Mouse (Mus musculus) ES-E14 (cell line): Measurements from ENCODE around the gene Hsf5. TPM values are rescaled to one million over a fixed set of nuclear protein-coding genes. Genes with fewer than 3 reads are reported as not detected.

Source experiments
- DNase-seq: peaks from one replicate; pipeline ENCODE4 v3.0.0-alpha.2; 2013; ENCODE audit warnings: low read depth, low spot score
- H3K27ac ChIP-seq: 2 replicates; pipeline ENCODE4 v1.5.1; 2012; ENCODE audit warnings: low read depth, mild to moderate bottlenecking, low read length, moderate library complexity, mixed read lengths; ENCODE audit not compliant: poor library complexity, insufficient read depth, severe bottlenecking
- H3K36me3 ChIP-seq: 2 replicates; pipeline ENCODE4 v1.6.1; 2012; ENCODE audit warnings: mild to moderate bottlenecking, low read length, moderate library complexity, mixed read lengths; ENCODE audit not compliant: control insufficient read depth, poor library complexity, insufficient read depth, severe bottlenecking
- H3K4me1 ChIP-seq, 2 experiments: fragments of 150-350 bp in 1 of 2; sonication (generic) in 1 of 2; 2 replicates each; pipeline ENCODE4 v1.6.1; 2012; ENCODE audit warnings: low read length in 2 of 2, mild to moderate bottlenecking in 1 of 2, mixed read lengths in 1 of 2; ENCODE audit not compliant: control insufficient read depth in 2 of 2, insufficient read depth in 2 of 2, poor library complexity in 1 of 2
- H3K4me3 ChIP-seq, 2 experiments: fragments of 150-350 bp in 1 of 2; sonication (generic) in 1 of 2; 2 replicates each; pipeline ENCODE4 v1.5.1; 2012; ENCODE audit warnings: low read length in 2 of 2, low read depth in 1 of 2, mild to moderate bottlenecking in 1 of 2, mixed read lengths in 1 of 2; ENCODE audit not compliant: insufficient read depth in 1 of 2, poor library complexity in 1 of 2, severe bottlenecking in 1 of 2
- H3K9ac ChIP-seq: 2 replicates; pipeline ENCODE4 v1.6.1; 2012; ENCODE audit warnings: low read depth, mild to moderate bottlenecking, low read length, mixed read lengths; ENCODE audit not compliant: poor library complexity, insufficient read depth, severe bottlenecking
- H3K9me3 ChIP-seq: fragments of 150-350 bp; sonication (generic); 2 replicates; pipeline ENCODE4 v1.6.1; 2012; ENCODE audit warnings: low read depth, mild to moderate bottlenecking, low read length; ENCODE audit not compliant: control insufficient read depth, insufficient read depth
- CHD2 ChIP-seq: IDR thresholded peaks from 2 replicates; pipeline ENCODE4 v1.6.1; 2014; ENCODE audit warnings: mild to moderate bottlenecking, low read depth, low read length, inconsistent platforms
- HCFC1 ChIP-seq: IDR thresholded peaks from 2 replicates; pipeline ENCODE4 v1.6.1; 2012; ENCODE audit warnings: low read length, inconsistent platforms, borderline replicate concordance; ENCODE audit not compliant: insufficient read depth
- MAFK ChIP-seq: IDR thresholded peaks from 2 replicates; pipeline ENCODE4 v1.6.1; 2014; ENCODE audit warnings: mild to moderate bottlenecking, low read depth, low read length, inconsistent platforms; ENCODE audit not compliant: insufficient read depth
- ZC3H11A ChIP-seq: IDR thresholded peaks from 2 replicates; pipeline ENCODE4 v1.6.1; 2012; ENCODE audit warnings: low read depth, mild to moderate bottlenecking, inconsistent platforms, low read length, borderline replicate concordance
- ZNF384 ChIP-seq: IDR thresholded peaks from 2 replicates; pipeline ENCODE4 v1.6.1; 2012; ENCODE audit warnings: low read depth, low read length, inconsistent platforms
- in situ Hi-C, 2 experiments: fragments of 600-800 bp; cut with MboI; formaldehyde crosslinking; loops; one replicate each; pipeline ENCODE4 v1.15.1; 2025; ENCODE audit warnings: low sequenced_read_pairs in 2 of 2, inconsistent platforms in 1 of 2; ENCODE audit not compliant: unreplicated experiment in 2 of 2
- total RNA-seq: library from RNA; depleted of rRNA; stranded (reverse); fragments of 300-350 nt; gene quantifications from 2 replicates; pipeline ENCODE4 v1.2.3, GENCODE M21; 2012

Gene Hsf5
- total RNA-seq, 1 experiment: 0.40 TPM

DNA sequence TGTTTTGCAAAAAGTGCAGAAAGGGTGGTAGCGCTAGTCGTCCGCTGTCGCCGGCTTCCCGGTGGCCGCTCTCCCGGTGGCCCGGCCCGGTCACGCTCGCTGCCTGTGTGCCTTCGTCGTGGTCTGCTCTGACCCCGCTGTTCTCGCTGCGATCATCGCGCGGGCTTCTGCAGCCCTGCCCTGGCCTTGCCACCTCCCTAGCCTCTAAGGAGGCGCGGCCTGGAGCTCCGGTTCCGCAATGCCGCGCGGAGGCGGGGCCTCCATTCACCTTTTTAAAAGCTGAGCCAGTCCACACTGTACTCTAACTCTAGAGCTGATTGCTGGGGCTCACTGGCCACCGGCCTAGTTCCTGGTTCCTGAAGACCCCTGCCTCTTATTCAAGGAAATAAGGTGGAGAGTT is 22.2 kb downstream of the Hsf5 start:
- TF ChIP-seq CHD2: peak; percentile 67; the same call in 1 of the 2 replicates
- TF ChIP-seq HCFC1: no peak
- no peak for TF ChIP-seq MAFK
- peak overlapping the region; percentile 47 to 54 for H3K4me3 ChIP-seq
- no peaks in the 10 kb centered on the region for H3K9me3 ChIP-seq
- H3K4me1 ChIP-seq: no peaks in the 10 kb centered on the region
- H3K27ac ChIP-seq: no peak overlapping the region
- in situ Hi-C loops: no loop called here
- H3K36me3 ChIP-seq: no peaks in the 10 kb centered on the region
- peak; percentile 47 for DNase-seq
- H3K9ac ChIP-seq: peak overlapping the region; percentile 69

- H3K27ac ChIP-seq: no peak overlapping the region
- no peak for DNase-seq
- in situ Hi-C loops: no loop called here
- no peaks in the 10 kb centered on the region for H3K9me3 ChIP-seq
- H3K9ac ChIP-seq: no peak overlapping the region
- H3K4me1 ChIP-seq: no peaks in the 10 kb centered on the region
- no peak for TF ChIP-seq MAFK
- TF ChIP-seq ZNF384: no peak
- no peak for TF ChIP-seq CHD2
- no peak for TF ChIP-seq ZC3H11A
- TF ChIP-seq HCFC1: no peak
- no peak overlapping the region for H3K4me3 ChIP-seq
- H3K36me3 ChIP-seq: no peaks in the 10 kb centered on the region
Measured at GRCm38 (mm10) chr11:87642865-87643264, 25.9 kb downstream of the Hsf5 start.

DNA sequence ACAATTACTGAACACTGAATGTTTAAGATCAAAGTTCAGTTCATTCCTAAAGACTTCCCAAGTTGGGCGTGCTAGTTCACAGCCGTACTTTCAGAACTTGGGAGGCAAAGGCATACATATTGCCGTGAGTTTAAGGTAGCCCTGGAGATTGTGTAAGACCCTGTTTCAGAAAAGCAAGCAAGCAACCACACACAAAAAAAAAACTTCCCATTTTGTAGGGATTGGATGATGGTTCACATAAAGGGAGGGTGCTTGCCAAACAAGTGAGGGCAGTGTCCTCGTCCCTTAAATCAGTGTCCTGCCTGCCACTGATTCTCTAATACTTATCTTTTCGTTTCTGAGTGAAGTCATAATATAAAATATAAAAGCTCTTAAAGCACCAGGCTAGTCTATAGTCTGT is 37.7 kb downstream of the Hsf5 start:
- TF ChIP-seq ZNF384: no peak
- no peak for TF ChIP-seq ZC3H11A
- no peak for TF ChIP-seq CHD2
- TF ChIP-seq HCFC1: no peak
- TF ChIP-seq MAFK: no peak
- Histone ChIP-seq H3K9me3 (no peaks in the 10 kb centered on the region), H3K4me1 (no peaks in the 10 kb centered on the region), H3K4me3 (no peak overlapping the region), H3K27ac (no peak overlapping the region), H3K36me3 (no peaks in the 10 kb centered on the region), H3K9ac (no peak overlapping the region)
- DNase-seq: no peak
- in situ Hi-C loops: no loop called here

DNA sequence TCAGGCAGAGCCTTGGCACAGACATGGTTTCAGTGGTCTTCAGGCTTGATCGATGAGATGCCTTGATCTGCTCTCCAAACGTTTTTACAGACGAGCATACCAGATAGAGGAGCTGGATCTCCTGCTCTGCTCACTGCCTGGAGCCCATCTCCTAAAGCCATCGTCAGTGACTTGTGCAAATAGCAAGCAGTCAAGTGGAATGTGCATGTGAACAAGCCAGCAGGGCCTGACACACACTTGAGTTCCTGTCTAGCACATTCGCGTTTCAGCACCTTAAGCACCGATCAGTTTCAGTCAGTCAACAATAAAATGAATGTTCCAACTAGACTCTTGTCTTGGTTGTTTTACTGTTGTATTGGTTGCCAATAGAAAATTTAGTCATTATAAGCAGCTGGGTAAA is 42.3 kb downstream of the Hsf5 start:
- no peak for DNase-seq

GRCm38 (mm10) chr11:87662407-87662806 is 45.4 kb downstream of the Hsf5 start, which contains the start of gene Rnf43:
Gene Rnf43, plus strand, starts transcription at chr11:87662722.
- peak within 1 kb of the TSS; percentile 25 to 57; a peak in 3 of 4 replicates for H3K4me3 ChIP-seq
- DNase-seq: peak; percentile 93
- peak within 1 kb of the TSS; percentile 6; the same call in 1 of the 2 replicates for H3K9ac ChIP-seq
- no peak within 1 kb of the TSS for H3K27ac ChIP-seq
- H3K9me3 ChIP-seq: no peaks in the 10 kb centered on the region
- peak; percentile 82 for TF ChIP-seq ZC3H11A
- no peak for TF ChIP-seq MAFK
- TF ChIP-seq CHD2: 0 out of 2 replicates have a peak, but pooled peaks have one; percentile 35
- no peaks in the 10 kb centered on the region for H3K36me3 ChIP-seq
- no peaks in the 10 kb centered on the region for H3K4me1 ChIP-seq
- in situ Hi-C loops: no loop called here

More for the DNA sequence above, 42.3 kb downstream of the Hsf5 start:
- Histone ChIP-seq H3K27ac (no peak overlapping the region), H3K4me3 (no peak overlapping the region), H3K36me3 (no peaks in the 10 kb centered on the region), H3K9ac (no peak overlapping the region), H3K9me3 (no peaks in the 10 kb centered on the region), H3K4me1 (no peaks in the 10 kb centered on the region)
- in situ Hi-C loops: no loop called here
- TF ChIP-seq ZC3H11A (no peak), ZNF384 (no peak), MAFK (no peak), CHD2 (no peak), HCFC1 (no peak)
